Mouse (Mus musculus) heart, embryonic 16.5 days (tissue): ENCODE results near the gene Sowahc. TPM values are rescaled to one million over a fixed set of nuclear protein-coding genes. Genes with fewer than 3 reads are reported as not detected.

Experiments
- ATAC-seq: fragments of 200-750 bp; cut with Nextera tagmentation; replicated peaks from 2 replicates; pipeline ENCODE4 v1.8.0; 2017; ENCODE audit warnings: moderate number of reproducible peaks; ENCODE audit not compliant: insufficient read depth, low FRiP score; ENCODE audit errors: extremely low read depth
- H3K27ac ChIP-seq: fragments of 300-500 bp; sonication (generic); 2 replicates; pipeline ENCODE4 v1.5.1; 2014; ENCODE audit warnings: mild to moderate bottlenecking, low read length, control low read depth, moderate library complexity
- H3K27me3 ChIP-seq: fragments of 300-500 bp; sonication (generic); 2 replicates; pipeline ENCODE4 v1.6.1; 2014; ENCODE audit warnings: low read length, mixed read lengths; ENCODE audit not compliant: control insufficient read depth, insufficient read depth
- H3K36me3 ChIP-seq: fragments of 300-500 bp; sonication (generic); 2 replicates; pipeline ENCODE4 v1.6.1; 2014; ENCODE audit not compliant: control insufficient read depth, insufficient read depth
- H3K4me1 ChIP-seq: fragments of 300-500 bp; sonication (generic); 2 replicates; pipeline ENCODE4 v1.6.1; 2014; ENCODE audit warnings: low read length, mixed read lengths; ENCODE audit not compliant: control insufficient read depth, insufficient read depth
- H3K4me2 ChIP-seq: fragments of 300-500 bp; sonication (generic); 2 replicates; pipeline ENCODE4 v1.6.1; 2014; ENCODE audit warnings: low read depth, mild to moderate bottlenecking, control low read depth, low read length
- H3K4me3 ChIP-seq: fragments of 300-500 bp; sonication (generic); 2 replicates; pipeline ENCODE4 v1.5.1; 2014; ENCODE audit warnings: mild to moderate bottlenecking, control low read depth, low read length
- H3K9ac ChIP-seq: fragments of 300-500 bp; sonication (generic); 2 replicates; pipeline ENCODE4 v1.6.1; 2014; ENCODE audit warnings: low read length, control low read depth
- H3K9me3 ChIP-seq: fragments of 300-500 bp; sonication (generic); replicated peaks from 2 replicates; pipeline ENCODE4 v1.6.1; 2016; ENCODE audit warnings: low read length; ENCODE audit not compliant: control insufficient read depth
- WGBS: fragments of 180-500 bp; shearing (Covaris S2); extraction: QIAGEN DNeasy Blood & Tissue Kit; methylation state at CpG from one replicate; pipeline ENCODE4 v1.1.7; 2014; 5-methylcytosine and 5-hydroxymethylcytosine counted together
- polyA plus RNA-seq: library from polyadenylated mRNA; unstranded; fragments of >200 nt; fragmentation: Nextera tagmentation; extraction: Ambion mirVana; gene quantifications from 2 replicates; pipeline ENCODE4 v1.2.1, GENCODE M21; 2015

Sowahc gene
- polyA plus RNA-seq, 1 experiment from 2014 or later: 2.8 TPM

GRCm38 (mm10) chr10:59241141-59241541 is 19.4 kb downstream of the Sowahc start:
- ATAC-seq: peak; percentile 63
- H3K4me2 ChIP-seq: no peak overlapping the region
- H3K27me3 ChIP-seq: no peaks in the 10 kb centered on the region
- H3K36me3 ChIP-seq: no peaks in the 10 kb centered on the region
- no peak overlapping the region for H3K9ac ChIP-seq
- H3K4me3 ChIP-seq: no peak overlapping the region
- H3K4me1 ChIP-seq: no peaks in the 10 kb centered on the region
- WGBS: 36% methylated on average over 3 of the region's 3 CpGs
- no peaks in the 10 kb centered on the region for H3K9me3 ChIP-seq
- H3K27ac ChIP-seq: no peak overlapping the region

GRCm38 (mm10) chr10:59249531-59249930 is 27.8 kb downstream of the Sowahc start:
- no peak for ATAC-seq
- WGBS: 66% methylated on average over 3 of the region's 3 CpGs
- H3K9ac ChIP-seq: no peak overlapping the region

GRCm38 (mm10) chr10:59250679-59251078 is 28.9 kb downstream of the Sowahc start:
- no peaks in the 10 kb centered on the region for H3K27me3 ChIP-seq
- no peaks in the 10 kb centered on the region for H3K36me3 ChIP-seq
- H3K4me3 ChIP-seq: no peak overlapping the region
- H3K9me3 ChIP-seq: no peaks in the 10 kb centered on the region
- H3K9ac ChIP-seq: no peak overlapping the region
- H3K4me1 ChIP-seq: peaks cover 4% of the 10 kb centered on the region
- WGBS: 53% methylated on average over 2 of the region's 2 CpGs
- no peak overlapping the region for H3K27ac ChIP-seq
- no peak for ATAC-seq
- no peak overlapping the region for H3K4me2 ChIP-seq

More at GRCm38 (mm10) chr10:59249531-59249930, 27.8 kb downstream of the Sowahc start:
- Histone ChIP-seq H3K4me2 (no peak overlapping the region), H3K36me3 (no peaks in the 10 kb centered on the region), H3K4me1 (peaks cover 4% of the 10 kb centered on the region), H3K4me3 (no peak overlapping the region), H3K27me3 (no peaks in the 10 kb centered on the region), H3K9me3 (no peaks in the 10 kb centered on the region), H3K27ac (no peak overlapping the region)

GRCm38 (mm10) chr10:59251980-59252379 is 30.2 kb downstream of the Sowahc start:
- ATAC-seq: no peak
- no peak overlapping the region for H3K4me2 ChIP-seq
- no peaks in the 10 kb centered on the region for H3K36me3 ChIP-seq
- no peaks in the 10 kb centered on the region for H3K27me3 ChIP-seq
- 39% methylated on average over 2 of the region's 2 CpGs for WGBS
- no peak overlapping the region for H3K9ac ChIP-seq
- H3K27ac ChIP-seq: no peak overlapping the region
- no peak overlapping the region for H3K4me3 ChIP-seq
- no peaks in the 10 kb centered on the region for H3K9me3 ChIP-seq
- H3K4me1 ChIP-seq: peaks cover 4% of the 10 kb centered on the region

DNA sequence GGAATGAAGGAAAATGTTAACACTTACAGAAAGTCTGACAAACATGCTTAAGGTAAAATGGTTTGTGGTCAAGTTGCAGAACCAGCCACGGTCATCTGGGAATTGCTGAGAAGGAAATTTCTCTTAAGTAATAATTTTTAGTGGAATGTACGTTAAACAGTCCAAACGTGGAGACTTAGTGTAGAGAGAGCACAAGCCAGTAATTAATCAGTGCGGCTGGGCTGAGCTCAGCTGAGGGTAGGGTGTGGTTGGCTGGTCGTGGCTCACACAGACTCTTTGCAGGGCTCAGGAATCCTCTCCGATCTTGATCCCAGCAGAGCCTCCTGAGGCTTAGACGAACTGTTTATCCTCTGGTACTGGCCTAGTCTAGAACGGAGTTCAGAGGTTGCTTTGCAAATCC is 30.6 kb downstream of the Sowahc start:
- no peak overlapping the region for H3K27ac ChIP-seq
- no peaks in the 10 kb centered on the region for H3K36me3 ChIP-seq
- no peak overlapping the region for H3K9ac ChIP-seq
- peaks cover 4% of the 10 kb centered on the region for H3K4me1 ChIP-seq
- ATAC-seq: no peak
- H3K4me2 ChIP-seq: no peak overlapping the region
- 44% methylated on average over 8 of the region's 8 CpGs for WGBS
- no peaks in the 10 kb centered on the region for H3K9me3 ChIP-seq
- H3K27me3 ChIP-seq: no peaks in the 10 kb centered on the region
- no peak overlapping the region for H3K4me3 ChIP-seq

DNA sequence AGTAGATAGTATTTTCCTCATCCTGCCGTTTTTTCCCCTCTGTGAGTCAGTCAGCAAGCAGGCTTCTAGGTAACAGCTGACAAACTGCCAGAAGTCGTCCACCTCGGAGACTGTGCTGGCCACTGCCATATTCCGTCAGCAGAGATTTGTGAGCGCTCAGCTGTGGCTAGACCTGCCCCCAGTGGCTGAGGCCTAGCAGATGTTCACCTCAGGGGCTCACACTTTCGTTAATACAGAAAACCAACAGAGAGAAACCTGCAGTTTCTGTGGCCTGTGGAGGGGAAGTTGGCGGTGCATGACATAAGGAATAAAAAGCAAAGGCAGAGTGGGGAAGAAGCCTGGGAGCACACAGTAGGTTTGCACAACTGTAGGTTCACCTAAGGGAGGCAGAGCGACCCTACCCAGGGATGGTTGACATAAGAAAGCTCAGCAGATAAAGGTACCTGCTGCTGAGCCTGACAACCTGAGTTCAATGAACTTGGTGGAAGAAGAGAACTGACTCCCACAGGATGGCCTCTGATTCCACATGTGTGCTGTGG is 31.9 kb downstream of the Sowahc start:
- WGBS: 65% methylated on average over 8 of the region's 8 CpGs
- no peaks in the 10 kb centered on the region for H3K36me3 ChIP-seq

DNA sequence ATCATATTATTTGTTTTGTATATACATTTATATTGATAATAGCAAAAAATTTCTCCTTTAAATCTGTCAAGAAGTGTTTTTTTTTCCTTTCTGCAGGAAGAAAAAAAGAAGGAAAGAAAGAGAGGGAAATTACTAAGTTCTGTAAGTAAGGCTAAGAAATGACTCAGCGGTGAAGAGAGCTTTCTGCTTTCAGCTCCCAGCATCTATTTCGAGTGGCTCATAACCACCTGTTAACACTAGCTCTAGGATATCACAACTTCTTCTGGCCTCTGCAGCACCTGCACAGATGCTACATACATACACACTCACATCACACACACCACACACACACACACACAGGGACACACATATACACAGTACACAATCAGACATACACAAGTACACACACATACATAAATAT is 34.8 kb downstream of the Sowahc start:
- Histone ChIP-seq H3K36me3 (no peaks in the 10 kb centered on the region), H3K9me3 (no peaks in the 10 kb centered on the region), H3K9ac (no peak overlapping the region), H3K27ac (no peak overlapping the region), H3K27me3 (no peaks in the 10 kb centered on the region), H3K4me2 (no peak overlapping the region), H3K4me3 (no peak overlapping the region), H3K4me1 (peaks cover 4% of the 10 kb centered on the region)
- ATAC-seq: no peak
- 90% methylated on average over 2 of the region's 2 CpGs for WGBS

More for the DNA sequence above, 31.9 kb downstream of the Sowahc start:
- ATAC-seq: no peak
- H3K27ac ChIP-seq: no peak overlapping the region
- no peaks in the 10 kb centered on the region for H3K27me3 ChIP-seq
- no peak overlapping the region for H3K4me3 ChIP-seq
- H3K9ac ChIP-seq: no peak overlapping the region
- H3K9me3 ChIP-seq: no peaks in the 10 kb centered on the region
- no peak overlapping the region for H3K4me2 ChIP-seq
- peaks cover 4% of the 10 kb centered on the region for H3K4me1 ChIP-seq

- no peak for ATAC-seq
- WGBS: 85% methylated on average over 6 of the region's 6 CpGs
Observed at GRCm38 (mm10) chr10:59259572-59259971, 37.8 kb downstream of the Sowahc start.

GRCm38 (mm10) chr10:59261603-59262002 is 39.9 kb downstream of the Sowahc start:
- peak; percentile 23; the same call in 1 of the 2 replicates for ATAC-seq
- no peaks in the 10 kb centered on the region for H3K36me3 ChIP-seq

More at GRCm38 (mm10) chr10:59259572-59259971, 37.8 kb downstream of the Sowahc start:
- Histone ChIP-seq H3K4me3 (no peak overlapping the region), H3K9ac (no peak overlapping the region), H3K27ac (no peak overlapping the region), H3K9me3 (no peaks in the 10 kb centered on the region), H3K36me3 (no peaks in the 10 kb centered on the region), H3K4me2 (no peak overlapping the region), H3K4me1 (no peaks in the 10 kb centered on the region), H3K27me3 (no peaks in the 10 kb centered on the region)

More at GRCm38 (mm10) chr10:59261603-59262002, 39.9 kb downstream of the Sowahc start:
- no peaks in the 10 kb centered on the region for H3K9me3 ChIP-seq
- H3K9ac ChIP-seq: no peak overlapping the region
- peaks cover 5% of the 10 kb centered on the region; the same call in 1 of the 2 replicates for H3K4me1 ChIP-seq
- 77% methylated on average over 3 of the region's 3 CpGs for WGBS
- H3K27me3 ChIP-seq: no peaks in the 10 kb centered on the region
- H3K4me2 ChIP-seq: no peak overlapping the region
- no peak overlapping the region for H3K4me3 ChIP-seq
- no peak overlapping the region for H3K27ac ChIP-seq
